Mouse (Mus musculus): ENCODE data around the gene Gm16181.
A peak's percentile ranks its signal among the peaks of the same experiment; 100 is the strongest.

Gm16181 gene

GRCm38 (mm10) chr17:35220156-35220952 lies at the start of gene Gm16181:
Gene Gm16181 (plus strand): TSS chr17:35220834.
- DNase-seq = no peak

- DNase-seq = no peak
Observed at GRCm38 (mm10) chr17:35172445-35173234, 48.0 kb upstream of the Gm16181 start.

GRCm38 (mm10) chr17:35173329-35173728 lies 47.3 kb upstream of the Gm16181 start:
- no peak for DNase-seq

GRCm38 (mm10) chr17:35174201-35174977 lies 46.2 kb upstream of the Gm16181 start:
- DNase-seq = no peak

DNA sequence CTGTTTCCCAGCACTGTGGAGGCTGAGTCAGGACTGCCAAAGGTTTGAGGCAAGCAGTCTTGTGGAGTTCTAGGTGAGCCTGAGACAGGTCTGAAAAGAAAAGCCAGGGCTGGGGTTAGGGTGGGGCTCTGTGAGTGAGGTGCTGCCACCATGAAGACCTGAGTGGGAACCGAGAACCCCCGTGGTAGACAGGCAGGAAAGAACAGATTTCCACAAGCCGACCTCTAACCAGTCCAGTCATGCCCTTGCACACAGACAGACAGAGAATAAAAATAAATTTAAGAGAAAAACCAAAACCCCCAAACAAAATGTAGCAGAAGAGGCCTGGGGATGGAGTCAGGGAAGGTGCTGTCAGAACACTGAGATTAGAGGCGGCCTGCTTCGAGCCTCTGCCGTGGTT lies 45.3 kb upstream of the Gm16181 start:
- no peak for DNase-seq

GRCm38 (mm10) chr17:35175968-35176367 lies 44.7 kb upstream of the Gm16181 start, which contains the start of gene Aif1:
Gene Aif1 (minus strand): TSS chr17:35176068.
- DNase-seq = no peak

DNA sequence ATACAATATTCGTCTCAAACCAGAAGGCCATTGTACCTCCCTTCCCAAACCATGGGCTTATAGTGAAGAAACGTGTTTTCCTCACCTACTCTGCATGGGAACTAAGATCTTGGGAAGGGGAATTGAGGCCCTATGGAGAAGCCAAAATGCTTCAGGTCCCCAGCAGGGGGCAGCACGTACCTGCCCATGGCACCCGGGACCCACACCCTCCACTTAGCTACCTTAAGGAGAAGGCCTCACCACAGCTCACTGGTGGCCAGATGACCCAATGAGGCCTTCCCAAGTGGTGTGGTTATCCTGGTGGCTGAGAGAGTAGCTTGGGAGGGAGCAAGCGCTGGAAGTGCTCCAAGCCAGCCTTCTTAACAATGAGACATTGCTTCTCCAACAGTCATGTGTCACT lies 42.1 kb upstream of the Gm16181 start:
- no peak for DNase-seq

DNA sequence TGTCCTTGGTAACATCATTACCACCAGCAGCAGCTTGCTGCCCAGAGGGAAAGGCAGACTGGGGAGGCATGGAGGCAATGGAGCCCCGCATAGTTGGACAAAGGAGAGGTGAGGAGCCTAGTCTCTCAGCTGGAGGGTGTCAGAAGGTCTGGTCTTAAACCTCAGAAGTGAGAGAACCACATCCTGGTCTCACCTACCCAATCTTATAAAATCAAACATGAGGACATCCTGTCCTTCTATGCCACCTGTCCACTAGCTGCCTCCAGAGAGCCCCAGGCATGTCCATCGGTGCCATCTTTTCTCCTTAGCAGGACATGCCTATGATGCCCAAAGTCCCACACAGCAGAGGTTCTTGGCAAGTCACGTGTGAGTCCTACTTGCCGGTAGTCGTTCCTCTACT lies 40.5 kb upstream of the Gm16181 start:
- DNase-seq = no peak

- no peak for DNase-seq
Observed at GRCm38 (mm10) chr17:35185639-35186611, 34.7 kb upstream of the Gm16181 start.

- no peak for DNase-seq
Observed at GRCm38 (mm10) chr17:35186681-35187080, 34.0 kb upstream of the Gm16181 start.

GRCm38 (mm10) chr17:35187345-35187744 lies 33.3 kb upstream of the Gm16181 start:
- DNase-seq = no peak

DNA sequence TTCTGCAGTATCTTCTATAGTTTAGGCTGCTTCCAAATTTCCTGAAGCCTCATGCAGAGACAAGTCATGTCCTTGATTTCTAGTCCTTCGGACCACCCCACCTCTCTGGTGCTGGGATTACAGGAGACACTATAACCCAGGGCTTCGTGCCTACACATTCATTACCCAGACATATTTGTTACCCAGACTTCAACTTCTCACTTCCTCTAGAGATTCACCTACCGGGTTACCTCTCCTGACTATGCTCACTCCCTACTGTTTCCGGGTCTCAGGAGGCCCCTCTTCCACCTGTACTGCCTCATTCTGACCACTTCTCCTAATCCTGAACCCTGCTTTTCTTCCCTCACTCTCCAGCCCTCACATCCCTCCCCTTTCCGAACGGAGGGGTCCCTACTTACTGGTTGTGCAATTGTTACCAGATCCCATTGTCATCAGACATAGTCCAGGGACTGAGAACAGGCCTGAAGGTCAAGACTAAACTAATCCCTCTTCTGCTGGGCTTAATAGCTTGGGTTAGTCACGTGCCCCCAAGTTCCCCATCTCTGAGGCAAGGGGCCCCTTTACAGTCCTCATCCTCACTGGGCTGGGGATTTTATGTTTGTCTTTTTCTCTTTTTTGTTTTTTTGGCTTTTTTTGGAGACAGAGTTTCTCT lies 32.5 kb upstream of the Gm16181 start, which contains the start of gene Lst1:
TSS of gene Lst1 (minus strand) at position 481 of the 652 bp plus-strand sequence.
- DNase-seq = no peak

GRCm38 (mm10) chr17:35189186-35189585 lies 31.4 kb upstream of the Gm16181 start:
- DNase-seq = no peak

DNA sequence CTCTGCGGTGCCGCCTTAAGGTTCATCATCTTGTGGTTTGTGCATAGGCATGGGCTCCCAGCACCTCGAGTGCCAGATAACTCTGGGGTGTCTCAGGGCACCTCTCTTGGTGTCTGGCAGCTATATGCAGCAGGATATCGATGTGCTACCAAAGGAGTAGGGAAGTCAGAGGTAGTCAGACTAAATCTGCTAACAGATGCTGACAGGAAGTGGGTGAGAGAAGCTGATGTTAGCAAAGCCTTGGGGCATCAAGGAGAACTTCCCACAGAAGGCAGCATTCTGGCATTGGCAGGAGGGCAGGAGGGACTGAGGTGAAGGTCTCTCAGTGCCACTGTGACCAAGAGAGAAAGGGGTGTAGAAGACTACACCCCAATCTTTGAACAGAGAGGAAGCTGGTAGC lies 30.5 kb upstream of the Gm16181 start:
- DNase-seq = no peak

DNA sequence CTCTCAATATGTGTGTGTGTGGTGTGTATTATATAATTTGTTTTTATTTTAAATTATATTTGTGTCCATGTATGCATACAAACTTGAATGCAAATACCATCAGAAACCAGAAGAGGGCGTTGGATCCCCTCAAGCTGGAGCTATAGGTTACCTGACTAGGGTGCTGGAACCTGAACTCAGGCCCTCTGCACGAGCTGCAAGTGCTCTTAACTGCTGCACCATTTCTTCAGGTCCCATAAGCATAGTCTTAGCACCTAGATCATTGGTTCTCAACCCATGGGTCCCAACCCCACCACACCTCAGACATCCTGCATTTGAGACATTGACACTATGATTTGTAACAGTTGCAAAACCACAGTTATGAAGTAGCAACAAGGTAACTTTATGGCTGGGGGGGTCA lies 28.9 kb upstream of the Gm16181 start:
- DNase-seq = no peak

DNA sequence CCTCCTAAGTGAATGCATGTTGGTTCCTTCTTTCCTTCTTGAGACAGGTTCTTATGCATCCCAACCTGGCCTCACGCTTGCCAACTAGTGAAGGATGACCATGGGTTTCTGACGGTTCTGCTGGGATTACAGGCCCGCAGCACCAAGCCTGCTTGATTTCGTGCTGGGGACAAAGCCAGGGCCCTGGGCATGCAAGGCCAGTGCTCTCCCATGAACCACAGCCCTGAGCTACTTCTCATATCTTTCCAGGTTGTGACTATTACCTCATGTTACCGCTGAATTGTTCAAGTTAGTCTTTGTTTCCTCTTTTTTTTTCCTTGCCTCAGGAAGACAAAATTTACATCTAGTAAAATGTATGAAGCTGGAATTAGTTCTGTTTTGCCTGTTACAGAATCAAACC lies 27.7 kb upstream of the Gm16181 start:
- DNase-seq = no peak

- DNase-seq = no peak
Observed at GRCm38 (mm10) chr17:35193881-35194843, 26.5 kb upstream of the Gm16181 start, which contains the start of gene Ltb. Gene Ltb (plus strand): TSS chr17:35194439.

- no peak for DNase-seq
Observed at GRCm38 (mm10) chr17:35194844-35195630, 25.6 kb upstream of the Gm16181 start.

DNA sequence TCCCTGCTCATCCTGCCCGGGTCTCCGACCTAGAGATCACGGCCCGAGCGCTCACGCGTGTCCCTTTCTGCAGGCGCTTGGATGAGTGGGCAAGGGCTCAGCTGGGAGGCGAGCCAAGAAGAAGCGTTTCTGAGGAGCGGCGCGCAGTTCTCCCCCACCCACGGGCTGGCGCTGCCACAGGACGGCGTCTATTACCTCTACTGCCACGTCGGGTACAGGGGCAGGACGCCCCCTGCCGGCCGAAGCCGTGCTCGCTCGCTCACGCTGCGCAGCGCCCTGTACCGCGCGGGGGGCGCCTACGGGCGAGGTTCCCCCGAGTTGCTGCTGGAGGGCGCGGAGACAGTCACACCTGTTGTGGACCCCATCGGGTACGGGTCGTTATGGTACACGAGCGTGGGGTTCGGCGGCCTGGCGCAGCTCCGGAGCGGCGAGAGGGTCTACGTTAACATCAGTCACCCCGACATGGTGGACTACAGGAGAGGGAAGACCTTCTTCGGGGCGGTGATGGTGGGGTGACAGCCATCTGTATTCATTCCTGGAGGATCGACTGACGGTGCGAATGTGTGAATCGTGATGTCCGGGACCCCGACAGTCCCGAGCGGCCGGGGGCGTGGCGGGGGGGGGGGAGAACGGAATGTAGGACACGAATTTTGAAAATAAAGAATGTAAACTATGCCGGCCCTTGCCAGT lies 24.9 kb upstream of the Gm16181 start:
- peak; percentile 83 for DNase-seq

All from right cerebral cortex, postnatal 25 days (tissue).